Mouse (Mus musculus): ENCODE results near the gene Nfyb.

DNA sequence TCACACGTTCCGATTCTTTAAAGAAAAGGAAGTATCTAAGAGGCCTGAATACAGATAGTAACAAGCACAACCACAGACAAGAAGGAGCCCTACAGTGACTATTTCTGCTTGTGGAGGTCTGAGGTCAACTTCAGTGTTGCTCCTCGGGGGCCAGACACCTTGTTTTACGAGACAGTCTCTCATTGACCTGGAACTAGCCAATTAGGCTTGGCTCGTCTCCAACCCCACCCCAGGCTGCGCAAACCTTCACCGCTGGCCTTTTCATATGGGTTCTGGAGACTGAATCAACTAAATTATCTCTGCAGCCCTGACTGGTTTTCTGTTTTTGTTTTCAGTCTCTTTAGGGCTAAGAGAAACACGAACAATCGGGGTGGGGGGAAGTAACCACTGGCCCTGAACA lies 6.6 kb downstream of the Nfyb start:
- TF ChIP-seq EP300 (IDR thresholded peaks at IDR 0.05), result no peak
- TF ChIP-seq CTCF (IDR thresholded peaks at IDR 0.05), result no peak

Measured in lung, postnatal 0 days (tissue).